Mouse (Mus musculus) small intestine, adult 2 months (tissue): Measurements from ENCODE around the gene Trank1.

Experiments used
- CTCF ChIP-seq: fragments of 200-500 bp; IDR thresholded peaks from 2 replicates; pipeline ENCODE4 v1.5.1; 2012; ENCODE audit warnings: low read depth, mild to moderate bottlenecking, control low read depth, inconsistent platforms, low read length, moderate library complexity, mixed read lengths; ENCODE audit not compliant: insufficient replicate concordance, insufficient read length; ENCODE audit errors: extremely low read depth
- POLR2A ChIP-seq: fragments of 200-500 bp; IDR thresholded peaks from 2 replicates; pipeline ENCODE4 v1.6.1; 2012; ENCODE audit warnings: low read depth, mild to moderate bottlenecking, control low read depth, inconsistent platforms, low read length, moderate library complexity

DNA sequence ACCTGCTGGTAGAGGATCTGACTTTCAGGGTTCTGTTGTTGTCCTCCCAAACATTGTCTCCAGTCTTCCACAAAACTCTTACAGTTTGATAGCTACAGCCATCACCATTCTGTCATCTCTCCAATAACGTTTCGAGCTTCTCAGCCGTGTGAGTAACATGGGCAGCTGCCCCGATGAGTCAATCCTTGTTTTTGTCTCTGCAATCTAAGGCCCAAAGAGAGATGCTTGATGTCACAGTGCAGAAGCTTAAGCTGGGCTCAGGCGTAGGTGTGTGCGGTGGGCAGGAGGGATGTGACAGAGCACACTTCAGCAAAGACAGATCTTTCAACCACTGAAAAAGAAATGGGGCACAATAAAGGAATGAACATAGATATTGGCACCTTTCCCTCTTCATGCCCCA lies 7.5 kb upstream of the Trank1 start:
- TF ChIP-seq POLR2A (no peak), CTCF (no peak)
